Mouse (Mus musculus) midbrain, embryonic 13.5 days (tissue): ENCODE results near the gene Ly6g5b. TPM values are rescaled to one million over a fixed set of nuclear protein-coding genes. Genes with fewer than 3 reads are reported as not detected.

Experiments
- ATAC-seq: fragments of 200-750 bp; cut with Nextera tagmentation; 2 replicates; pipeline ENCODE4 v1.8.0; 2017; ENCODE audit warnings: mild to moderate bottlenecking, moderate TSS enrichment, moderate library complexity
- H3K27ac ChIP-seq: fragments of 300-500 bp; sonication (generic); 2 replicates; pipeline ENCODE4 v1.5.1; 2015; ENCODE audit warnings: inconsistent platforms, mild to moderate bottlenecking, moderate library complexity
- H3K27me3 ChIP-seq: fragments of 300-500 bp; sonication (generic); 2 replicates; pipeline ENCODE4 v1.6.1; 2015; ENCODE audit warnings: mild to moderate bottlenecking, inconsistent platforms
- H3K36me3 ChIP-seq: fragments of 300-500 bp; sonication (generic); 2 replicates; pipeline ENCODE4 v1.6.1; 2015; ENCODE audit warnings: mild to moderate bottlenecking, inconsistent platforms
- H3K4me1 ChIP-seq: fragments of 300-500 bp; sonication (generic); replicated peaks from 2 replicates; pipeline ENCODE4 v1.6.1; 2015; ENCODE audit warnings: inconsistent platforms
- H3K4me2 ChIP-seq: fragments of 300-500 bp; sonication (generic); replicated peaks from 2 replicates; pipeline ENCODE4 v1.6.1; 2015; ENCODE audit warnings: moderate library complexity, mild to moderate bottlenecking, inconsistent platforms
- H3K4me3 ChIP-seq: fragments of 300-500 bp; sonication (generic); replicated peaks from 2 replicates; pipeline ENCODE4 v1.5.1; 2015; ENCODE audit warnings: mild to moderate bottlenecking, inconsistent platforms
- H3K9ac ChIP-seq: fragments of 300-500 bp; sonication (generic); replicated peaks from 2 replicates; pipeline ENCODE4 v1.6.1; 2015; ENCODE audit warnings: mild to moderate bottlenecking, inconsistent platforms
- H3K9me3 ChIP-seq: fragments of 300-500 bp; sonication (generic); 2 replicates; pipeline ENCODE4 v1.6.1; 2016; ENCODE audit warnings: mild to moderate bottlenecking, inconsistent platforms
- WGBS: fragments of 180-500 bp; shearing (Covaris S2); methylation state at CpG from one replicate; pipeline ENCODE4 v1.1.7; 2015; 5-methylcytosine and 5-hydroxymethylcytosine counted together
- polyA plus RNA-seq: library from polyadenylated mRNA; unstranded; fragments of >200 nt; fragmentation: Nextera tagmentation; extraction: Ambion mirVana; gene quantifications from 2 replicates; pipeline ENCODE4 v1.2.1, GENCODE M21; 2015

The Ly6g5b gene
- polyA plus RNA-seq, 1 experiment from 2014 or later = 1.4 TPM

- no peaks in the 10 kb centered on the region for H3K36me3 ChIP-seq
- H3K4me2 ChIP-seq = no peak overlapping the region
- ATAC-seq = no peak
- H3K4me1 ChIP-seq = no peaks in the 10 kb centered on the region
- 88% methylated on average over 3 of the region's 3 CpGs for WGBS
- peaks cover 3% of the 10 kb centered on the region; the same call in 1 of the 2 replicates for H3K27me3 ChIP-seq
- no peak overlapping the region for H3K4me3 ChIP-seq
- no peak overlapping the region for H3K27ac ChIP-seq
- no peak overlapping the region for H3K9ac ChIP-seq
- H3K9me3 ChIP-seq = no peaks in the 10 kb centered on the region
These were observed 31.2 kb downstream of the Ly6g5b start for GRCm38 (mm10) chr17:35083929-35084497.

- Histone ChIP-seq H3K9me3 (no peaks in the 10 kb centered on the region), H3K27me3 (peaks cover 3% of the 10 kb centered on the region; the same call in 1 of the 2 replicates), H3K4me2 (no peak overlapping the region), H3K4me1 (peaks cover 3% of the 10 kb centered on the region), H3K9ac (no peak overlapping the region), H3K4me3 (no peak overlapping the region), H3K27ac (no peak overlapping the region), H3K36me3 (no peaks in the 10 kb centered on the region)
- 84% methylated on average over 16 of the region's 16 CpGs for WGBS
- no peak for ATAC-seq
These were observed 32.2 kb downstream of the Ly6g5b start for GRCm38 (mm10) chr17:35082841-35083576.

GRCm38 (mm10) chr17:35080710-35081109 is 34.5 kb downstream of the Ly6g5b start:
- no peak overlapping the region for H3K4me3 ChIP-seq
- peak overlapping the region; percentile 28; the same call in 1 of the 2 replicates for H3K9ac ChIP-seq
- no peak for ATAC-seq
- peaks cover 1% of the 10 kb centered on the region; the same call in 1 of the 2 replicates for H3K27me3 ChIP-seq
- H3K4me1 ChIP-seq = peaks cover 20% of the 10 kb centered on the region
- no peaks in the 10 kb centered on the region for H3K36me3 ChIP-seq
- WGBS = 76% methylated on average over 4 of the region's 4 CpGs
- no peak overlapping the region for H3K4me2 ChIP-seq
- no peaks in the 10 kb centered on the region for H3K9me3 ChIP-seq
- no peak overlapping the region for H3K27ac ChIP-seq

GRCm38 (mm10) chr17:35080248-35080647 is 35.0 kb downstream of the Ly6g5b start:
- Histone ChIP-seq H3K4me3 (no peak overlapping the region), H3K4me2 (no peak overlapping the region), H3K9ac (0 out of 2 replicates have a peak overlapping the region, but pooled peaks have one; percentile 14), H3K4me1 (peaks cover 20% of the 10 kb centered on the region), H3K9me3 (no peaks in the 10 kb centered on the region), H3K27ac (no peak overlapping the region), H3K27me3 (no peaks in the 10 kb centered on the region), H3K36me3 (no peaks in the 10 kb centered on the region)
- 71% methylated on average over 6 of the region's 6 CpGs for WGBS
- ATAC-seq = no peak

- Histone ChIP-seq H3K27ac (no peak overlapping the region), H3K4me3 (no peak overlapping the region), H3K9ac (0 out of 2 replicates have a peak overlapping the region, but pooled peaks have one; percentile 14), H3K9me3 (no peaks in the 10 kb centered on the region), H3K27me3 (no peaks in the 10 kb centered on the region), H3K36me3 (no peaks in the 10 kb centered on the region), H3K4me1 (peaks cover 20% of the 10 kb centered on the region), H3K4me2 (no peak overlapping the region)
- ATAC-seq = no peak
- WGBS = 69% methylated on average over 9 of the region's 9 CpGs
These were observed 35.5 kb downstream of the Ly6g5b start for GRCm38 (mm10) chr17:35079778-35080177.

- Histone ChIP-seq H3K27ac (no peak within 1 kb of the TSS), H3K27me3 (no peaks in the 10 kb centered on the region), H3K4me2 (peak within 1 kb of the TSS; percentile 46), H3K9ac (peak within 1 kb of the TSS; percentile 37; the same call in 1 of the 2 replicates), H3K4me1 (peaks cover 20% of the 10 kb centered on the region), H3K9me3 (no peaks in the 10 kb centered on the region), H3K4me3 (peak within 1 kb of the TSS; percentile 21), H3K36me3 (no peaks in the 10 kb centered on the region)
- ATAC-seq = peak; percentile 48; the same call in 1 of the 2 replicates
- 11% methylated on average over 13 of the region's 14 CpGs for WGBS
These were observed 37.4 kb downstream of the Ly6g5b start, which contains the start of gene Ly6g6d for GRCm38 (mm10) chr17:35077786-35078233. TSS of gene Ly6g6d (minus strand) at chr17:35078065.

- no peaks in the 10 kb centered on the region for H3K9me3 ChIP-seq
- H3K27ac ChIP-seq = no peak overlapping the region
- peak overlapping the region; percentile 46 for H3K4me2 ChIP-seq
- H3K27me3 ChIP-seq = no peaks in the 10 kb centered on the region
- H3K4me1 ChIP-seq = peaks cover 20% of the 10 kb centered on the region
- WGBS = 35% methylated on average over 2 of the region's 2 CpGs
- 0 out of 2 replicates have a peak, but pooled peaks have one; percentile 24 for ATAC-seq
- peak overlapping the region; percentile 37; the same call in 1 of the 2 replicates for H3K9ac ChIP-seq
- H3K4me3 ChIP-seq = peak overlapping the region; percentile 21; the same call in 1 of the 2 replicates
- H3K36me3 ChIP-seq = no peaks in the 10 kb centered on the region
These were observed 37.9 kb downstream of the Ly6g5b start for GRCm38 (mm10) chr17:35077285-35077684.

- peak within 1 kb of the TSS; percentile 37; the same call in 1 of the 2 replicates for H3K9ac ChIP-seq
- peak within 1 kb of the TSS; percentile 21 for H3K4me3 ChIP-seq
- no peaks in the 10 kb centered on the region for H3K9me3 ChIP-seq
- 42% methylated on average over 10 of the region's 10 CpGs for WGBS
- peak within 1 kb of the TSS; percentile 46 for H3K4me2 ChIP-seq
- 0 out of 2 replicates have a peak, but pooled peaks have one; percentile 45 for ATAC-seq
- H3K4me1 ChIP-seq = peaks cover 20% of the 10 kb centered on the region
- no peaks in the 10 kb centered on the region for H3K27me3 ChIP-seq
- no peak within 1 kb of the TSS for H3K27ac ChIP-seq
- H3K36me3 ChIP-seq = no peaks in the 10 kb centered on the region
These were observed 38.6 kb downstream of the Ly6g5b start, which contains the start of gene Ly6g6e for GRCm38 (mm10) chr17:35076507-35077176. TSS of gene Ly6g6e (plus strand) at chr17:35076902.

GRCm38 (mm10) chr17:35074097-35074496 is 41.1 kb downstream of the Ly6g5b start:
- no peak overlapping the region for H3K4me3 ChIP-seq
- WGBS = 56% methylated on average over 17 of the region's 17 CpGs
- ATAC-seq = no peak

GRCm38 (mm10) chr17:35071454-35071853 is 43.8 kb downstream of the Ly6g5b start:
- H3K4me1 ChIP-seq = peaks cover 2% of the 10 kb centered on the region; the same call in 1 of the 2 replicates
- H3K9ac ChIP-seq = no peak overlapping the region
- H3K4me2 ChIP-seq = no peak overlapping the region
- H3K27ac ChIP-seq = no peak overlapping the region
- H3K9me3 ChIP-seq = no peaks in the 10 kb centered on the region
- WGBS = 88% methylated on average over 9 of the region's 9 CpGs
- ATAC-seq = no peak
- peaks cover 12% of the 10 kb centered on the region for H3K27me3 ChIP-seq
- H3K36me3 ChIP-seq = no peaks in the 10 kb centered on the region
- no peak overlapping the region for H3K4me3 ChIP-seq

More at GRCm38 (mm10) chr17:35074097-35074496, 41.1 kb downstream of the Ly6g5b start:
- H3K9me3 ChIP-seq = no peaks in the 10 kb centered on the region
- 0 out of 2 replicates have a peak, but pooled peaks cover 3% of the 10 kb centered on the region for H3K27me3 ChIP-seq
- H3K27ac ChIP-seq = no peak overlapping the region
- H3K36me3 ChIP-seq = no peaks in the 10 kb centered on the region
- no peak overlapping the region for H3K9ac ChIP-seq
- no peak overlapping the region for H3K4me2 ChIP-seq
- peaks cover 20% of the 10 kb centered on the region for H3K4me1 ChIP-seq

- Histone ChIP-seq H3K4me1 (peaks cover 4% of the 10 kb centered on the region), H3K4me3 (no peak overlapping the region), H3K9ac (no peak overlapping the region), H3K27ac (no peak overlapping the region), H3K36me3 (no peaks in the 10 kb centered on the region), H3K9me3 (no peaks in the 10 kb centered on the region), H3K4me2 (no peak overlapping the region), H3K27me3 (peaks cover 20% of the 10 kb centered on the region)
- ATAC-seq = no peak
- WGBS = 64% methylated on average over 6 of the region's 6 CpGs
These were observed 44.5 kb downstream of the Ly6g5b start for GRCm38 (mm10) chr17:35070556-35071229.
